Mouse (Mus musculus) adrenal gland, adult 8-10 months (tissue): ENCODE results near the gene Sapcd1. TPM values are rescaled to one million over a fixed set of nuclear protein-coding genes. Genes with fewer than 3 reads are reported as not detected.
"Not testable (repeated sequence)": the region's sequence is repeated elsewhere in the genome, so short reads cannot be mapped to it uniquely, and the experiment has no call there.

Experiments used
- DNase-seq: peaks from one replicate; pipeline ENCODE4 v3.0.0; 2022
- total RNA-seq, 4 experiments: library from RNA; stranded (reverse); gene quantifications; 2 replicates each; pipeline ENCODE4 v1.2.4; 2022

Gene Sapcd1
- total RNA-seq, 4 experiments from 2014 or later: 0.91 to 2.8 (median 0.99) TPM

DNA sequence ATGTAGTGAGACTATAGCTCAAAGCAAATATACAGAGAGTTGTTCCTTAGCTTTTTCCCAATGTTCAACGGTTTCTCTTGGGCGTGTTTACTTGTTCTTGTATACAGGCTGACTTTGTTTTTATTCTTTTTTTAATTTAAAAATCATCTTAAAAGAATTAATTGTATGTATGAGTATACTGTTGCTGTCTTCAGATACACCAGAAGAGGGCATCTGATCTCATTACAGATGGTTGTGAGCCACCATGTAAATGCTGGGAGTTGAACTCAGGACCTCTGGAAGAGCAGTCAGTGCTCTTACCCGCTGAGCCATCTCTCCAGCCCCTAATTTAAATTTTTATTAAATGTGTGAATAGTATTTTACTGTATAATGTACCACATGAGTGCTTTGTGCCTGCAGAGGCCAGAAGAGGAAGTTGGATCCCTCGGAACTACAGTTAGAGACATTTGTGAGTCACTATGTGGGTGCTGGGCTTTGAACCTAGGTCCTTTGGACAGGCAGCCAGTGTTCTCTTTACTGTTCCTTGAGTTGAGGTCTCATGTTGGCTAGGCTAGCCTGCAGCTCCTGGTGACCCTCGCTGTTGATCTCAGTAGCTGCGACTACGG is 20.3 kb downstream of the Sapcd1 start:
- no peak for DNase-seq

DNA sequence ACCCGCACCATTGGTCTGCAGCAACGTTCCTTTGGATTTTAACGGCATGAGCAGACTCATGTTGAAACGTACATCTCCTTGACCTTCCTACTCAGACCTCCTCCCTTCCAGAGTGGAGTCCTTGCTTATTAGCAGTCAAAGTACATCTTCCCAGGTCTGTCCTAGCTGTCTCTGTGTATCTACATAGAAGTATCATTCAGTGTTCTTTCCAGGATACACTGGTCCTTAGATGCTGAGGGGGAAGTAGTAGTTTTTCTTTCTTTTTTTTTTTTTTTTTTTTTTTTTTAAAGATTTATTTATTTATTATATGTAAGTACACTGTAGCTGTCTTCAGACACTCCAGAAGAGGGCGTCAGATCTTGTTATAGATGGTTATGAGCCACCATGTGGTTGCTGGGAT is 21.9 kb downstream of the Sapcd1 start:
- not testable (repeated sequence) for DNase-seq

DNA sequence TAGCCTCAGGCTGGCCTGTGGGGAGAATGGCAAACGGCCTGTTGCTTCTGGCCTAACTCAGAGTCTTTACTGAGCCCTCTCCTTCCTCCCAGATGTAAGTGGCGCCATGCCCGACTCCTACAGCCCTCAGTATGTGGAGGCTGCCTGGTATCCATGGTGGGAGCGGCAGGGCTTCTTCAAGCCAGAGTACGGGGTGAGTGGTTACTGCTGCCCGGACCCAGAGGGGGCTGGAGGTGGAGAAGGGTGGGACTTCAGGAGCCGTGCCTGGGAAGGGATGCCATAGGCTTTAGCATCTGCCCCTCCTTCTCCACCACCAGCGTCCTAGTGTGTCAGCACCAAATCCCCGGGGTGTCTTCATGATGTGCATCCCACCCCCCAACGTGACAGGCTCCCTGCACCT is 22.7 kb downstream of the Sapcd1 start:
- DNase-seq: no peak

DNA sequence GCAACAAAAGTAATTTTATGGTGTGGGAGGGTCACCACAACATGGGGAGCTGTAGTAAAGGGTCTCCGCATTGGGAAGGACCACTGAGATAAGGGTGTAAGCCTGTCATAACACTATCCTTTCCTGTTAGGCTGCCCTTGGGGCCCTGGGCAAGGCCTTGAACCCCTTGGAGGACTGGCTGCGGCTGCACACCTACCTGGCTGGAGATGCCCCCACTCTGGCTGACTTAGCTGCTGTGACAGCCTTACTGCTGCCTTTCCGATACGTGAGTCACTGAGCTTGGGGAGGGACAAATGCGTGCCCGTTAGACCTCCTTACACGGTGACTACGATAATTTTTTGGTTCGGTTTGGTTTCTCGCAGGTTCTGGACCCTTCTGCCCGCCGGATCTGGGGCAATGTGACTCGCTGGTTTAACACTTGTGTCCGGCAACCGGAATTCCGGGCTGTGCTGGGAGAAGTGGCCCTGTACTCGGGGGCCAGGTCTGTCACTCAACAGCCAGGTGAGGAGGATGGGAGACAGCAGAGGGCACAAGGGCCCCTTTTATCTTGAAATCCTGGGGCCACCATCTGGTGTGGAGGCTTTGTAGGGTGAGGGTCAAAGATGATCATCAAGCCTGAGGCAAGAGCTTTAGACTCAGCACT is 23.6 kb downstream of the Sapcd1 start:
- no peak for DNase-seq

DNA sequence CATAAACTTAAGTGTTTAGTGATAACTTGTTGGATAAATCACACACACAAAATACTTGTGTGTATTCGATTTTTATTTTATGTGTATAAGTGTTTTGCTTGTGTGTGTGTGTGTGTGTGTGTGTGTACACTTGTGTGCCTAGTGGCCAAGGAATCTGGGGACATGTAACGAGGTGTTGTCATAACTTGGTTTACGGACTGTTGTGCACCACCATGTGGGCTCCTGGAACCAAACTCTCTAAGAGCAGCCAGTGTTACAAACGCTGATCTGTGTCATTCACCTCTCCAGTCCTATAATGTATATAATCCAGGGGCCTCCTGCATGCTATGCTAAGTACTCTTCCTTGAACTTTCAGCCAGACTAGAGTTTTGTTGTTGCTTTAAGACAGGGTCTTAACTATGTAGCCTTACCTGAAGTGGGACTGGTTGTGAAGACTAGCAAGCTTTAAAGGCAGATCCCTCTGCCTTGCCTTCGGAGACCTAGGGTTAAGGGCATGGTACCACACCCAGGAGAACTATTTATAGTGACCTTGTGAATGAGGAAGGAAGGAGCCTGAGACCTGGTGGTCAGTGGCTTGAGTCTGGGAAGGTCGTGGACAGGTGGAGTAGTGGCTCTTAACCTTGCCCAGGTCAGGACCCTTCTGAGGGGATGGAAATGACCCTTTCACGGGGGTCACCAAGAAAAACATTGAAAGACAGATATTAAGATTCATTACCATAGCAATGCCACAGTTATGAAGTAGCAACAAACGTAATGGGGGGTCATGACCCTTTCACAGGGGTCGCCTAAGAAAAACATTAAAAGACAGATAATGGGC is 24.6 kb downstream of the Sapcd1 start:
- DNase-seq: no peak

DNA sequence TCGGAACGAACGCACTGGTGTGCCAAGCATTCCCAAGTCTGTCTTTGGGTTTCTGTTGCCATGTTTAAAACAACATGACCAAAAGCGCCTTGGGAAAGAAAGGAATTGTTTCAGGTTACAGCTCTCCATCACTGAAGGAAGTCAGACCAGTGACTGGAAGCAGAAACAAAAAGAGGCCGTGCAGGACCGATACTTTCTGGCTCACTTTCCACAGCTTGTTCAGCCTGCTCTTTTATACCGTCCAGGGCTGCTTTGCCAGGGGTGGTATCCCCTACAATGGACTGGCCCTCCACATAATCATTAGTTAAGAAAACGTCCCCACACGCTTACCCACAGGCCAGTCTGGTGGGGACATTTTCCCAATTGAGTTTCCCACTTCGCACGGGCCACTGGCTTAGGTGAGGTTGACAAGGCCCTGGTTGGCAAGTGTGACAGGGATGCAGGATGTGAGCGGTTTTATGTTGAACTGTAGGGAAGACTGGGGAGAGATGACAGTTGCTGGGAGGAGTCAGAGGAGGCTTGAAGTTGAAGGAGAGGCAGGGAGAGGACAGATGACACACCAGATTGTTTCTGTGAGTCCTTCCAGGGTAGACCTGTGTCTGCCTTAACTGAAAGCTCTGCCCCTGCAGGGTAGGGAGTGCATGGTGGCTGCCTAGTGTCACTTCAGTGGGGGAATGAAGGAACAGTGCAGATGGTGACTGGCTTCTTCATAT is 25.5 kb downstream of the Sapcd1 start:
- no peak for DNase-seq

DNA sequence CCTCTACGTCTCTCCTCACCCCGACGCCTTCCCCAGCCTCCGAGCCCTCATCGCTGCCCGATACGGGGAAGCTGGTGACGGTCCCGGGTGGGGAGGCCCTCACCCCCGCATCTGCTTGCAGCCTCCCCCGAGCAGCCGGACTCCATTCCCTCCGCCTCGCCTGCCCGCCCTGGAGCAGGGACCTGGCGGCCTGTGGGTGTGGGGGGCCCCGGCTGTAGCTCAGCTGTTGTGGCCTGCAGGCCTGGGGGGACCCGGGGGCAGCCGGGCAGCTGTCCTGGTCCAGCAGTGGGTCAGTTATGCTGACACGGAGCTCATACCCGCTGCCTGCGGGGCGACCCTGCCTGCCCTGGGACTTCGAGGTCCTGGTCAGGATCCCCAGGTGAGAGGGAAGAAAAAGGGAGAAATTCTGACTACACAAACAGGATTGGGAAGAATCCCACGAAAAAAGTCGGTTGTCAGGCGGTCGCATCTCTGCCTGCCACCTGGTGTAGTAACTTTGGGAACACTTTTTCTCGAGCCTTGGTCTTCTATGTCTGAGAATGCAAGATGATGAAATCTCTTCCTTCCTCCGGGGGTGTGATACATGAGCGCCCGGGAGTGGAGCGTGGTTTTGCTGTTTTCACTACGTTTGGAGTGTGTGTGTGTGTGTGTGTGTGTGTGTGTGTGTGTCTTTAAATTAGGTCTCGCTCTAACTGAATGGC is 26.2 kb downstream of the Sapcd1 start:
- DNase-seq: no peak

DNA sequence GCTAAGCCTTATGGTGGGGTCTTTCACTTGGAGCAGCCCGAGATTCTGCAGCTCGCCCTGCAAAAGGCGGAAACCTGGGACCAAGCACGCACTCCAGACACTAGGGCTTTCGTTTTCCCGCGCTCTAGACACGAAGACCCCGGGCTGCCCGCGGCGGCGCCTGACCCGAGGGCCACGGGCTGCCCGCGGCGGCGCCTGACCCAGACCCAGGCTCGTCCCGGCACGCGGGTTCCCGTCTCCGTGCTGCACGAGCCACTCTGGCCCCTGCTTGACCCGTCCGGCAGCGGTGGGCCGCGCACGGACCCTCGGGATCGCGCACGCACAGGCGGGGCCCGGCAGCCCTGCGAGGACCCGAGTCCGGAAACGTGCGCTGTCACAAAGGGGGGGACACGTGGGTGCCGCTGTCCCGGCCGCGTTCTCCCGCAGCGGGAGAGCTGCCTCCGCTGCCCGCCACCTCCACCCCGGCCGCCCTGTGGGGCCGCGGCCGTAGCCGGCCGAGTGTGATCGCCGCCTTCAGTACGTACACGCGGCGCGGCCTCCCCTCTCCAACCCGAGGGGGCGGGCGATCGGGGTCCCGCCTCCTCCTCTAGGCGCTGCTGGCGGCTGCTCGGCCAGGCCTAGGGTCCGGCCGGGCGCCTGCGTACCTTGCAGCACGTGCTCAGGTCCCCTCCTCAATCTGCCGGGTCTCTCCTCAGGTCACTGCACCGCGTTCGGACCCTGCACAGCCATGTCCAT is 26.9 kb downstream of the Sapcd1 start, which contains the start of gene Vars:
Gene Vars, plus strand, starts transcription at position 271 of the 735 bp plus-strand sequence.
- DNase-seq: peak; percentile 83

DNA sequence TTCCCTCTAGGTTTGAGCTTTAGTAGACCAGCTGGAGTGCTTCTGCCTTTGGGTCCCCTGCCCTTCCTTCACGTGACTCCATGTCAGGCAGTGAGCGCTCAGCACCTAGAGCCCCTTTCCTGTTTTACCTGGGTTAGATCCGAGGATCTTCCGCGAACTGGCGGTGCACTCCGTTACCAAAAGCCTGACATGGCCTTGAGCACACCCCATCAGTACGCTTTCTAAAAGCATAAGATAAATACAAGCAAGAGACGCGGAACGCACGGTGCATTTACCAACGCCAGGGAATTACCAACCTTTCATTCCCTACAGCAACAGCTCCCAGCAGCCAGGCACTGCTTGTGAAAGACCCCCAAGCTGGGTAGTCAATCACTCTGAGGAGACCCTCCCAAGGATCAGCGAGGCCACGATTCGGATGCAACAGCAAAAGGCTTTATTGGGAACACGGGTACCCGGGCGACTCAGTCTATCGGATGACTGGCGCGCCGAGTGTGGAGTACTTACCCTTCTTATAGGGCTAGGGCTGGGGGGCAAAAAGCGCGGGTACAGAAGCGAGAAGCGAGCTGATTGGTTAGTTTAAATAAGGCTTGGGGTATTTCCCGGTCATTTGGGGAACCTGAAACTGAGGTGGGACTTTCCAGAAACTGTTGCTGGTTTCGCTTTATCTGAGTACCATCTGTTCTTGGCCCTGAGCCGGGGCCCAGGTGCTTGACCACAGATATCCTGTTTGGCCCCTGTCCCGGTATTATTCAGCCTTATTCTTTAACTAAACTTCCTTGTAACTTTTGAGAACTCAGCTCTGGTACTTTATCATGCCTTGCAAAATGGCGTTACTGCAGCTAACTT is 27.7 kb downstream of the Sapcd1 start:
- not testable (repeated sequence) for DNase-seq

DNA sequence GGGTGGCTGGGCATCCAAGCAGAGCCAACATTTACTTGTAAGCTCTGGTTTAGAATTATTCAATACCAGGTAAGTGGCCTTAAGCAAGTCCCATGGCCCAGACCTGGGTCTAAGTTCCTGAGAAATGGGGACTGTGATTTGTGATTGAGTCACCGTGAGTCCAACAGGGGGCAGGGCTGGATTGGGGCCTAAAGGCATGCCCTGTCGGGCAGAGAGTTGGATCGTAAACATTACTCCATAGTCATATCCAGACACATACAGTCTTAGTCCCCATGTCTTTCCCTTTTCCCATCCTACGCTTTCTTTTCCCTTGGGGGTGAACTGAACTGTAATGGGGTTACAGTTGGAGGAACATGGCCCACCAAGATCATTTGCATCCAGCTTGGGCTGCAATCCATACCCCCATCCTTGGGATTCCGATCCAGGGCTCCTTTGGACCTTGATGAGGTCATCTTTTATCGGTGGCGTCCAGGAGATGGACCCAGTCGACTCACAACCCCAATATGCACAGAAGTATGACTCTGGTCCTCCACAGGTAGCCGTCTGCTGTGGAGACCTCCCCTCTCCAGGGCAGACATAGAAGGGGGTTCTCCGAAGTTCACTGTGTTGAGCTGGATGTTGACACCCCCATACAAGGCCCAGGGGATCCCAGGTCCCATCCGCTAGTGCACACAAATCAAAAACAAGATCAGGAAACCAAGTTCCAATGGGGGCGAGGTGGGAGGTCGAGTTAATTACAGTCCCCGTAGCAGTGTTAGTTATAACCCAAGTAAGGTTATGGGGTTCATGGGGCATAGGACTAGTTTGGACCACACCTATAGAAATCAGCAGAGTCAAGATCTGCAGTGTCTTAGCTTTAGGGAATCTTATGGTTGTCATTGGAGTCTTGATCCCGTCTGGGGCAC is 29.0 kb downstream of the Sapcd1 start:
- DNase-seq: no peak

DNA sequence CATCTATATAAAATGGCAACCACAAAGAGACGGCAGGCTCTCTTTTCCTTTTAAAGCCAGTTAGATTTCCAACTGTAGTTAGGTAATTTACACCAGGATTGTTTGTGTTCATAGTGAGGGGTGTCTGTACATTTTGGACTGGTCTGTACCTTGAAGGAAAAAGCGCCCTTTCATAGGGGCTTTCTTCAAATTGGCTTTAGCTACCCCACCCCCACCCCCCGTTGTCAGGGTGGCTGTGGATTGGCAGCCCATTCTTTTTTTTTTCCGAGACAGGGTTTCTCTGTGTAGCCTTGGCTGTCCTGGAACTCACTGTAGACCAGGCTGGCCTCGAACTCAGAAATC is 30.7 kb downstream of the Sapcd1 start:
- DNase-seq: no peak

DNA sequence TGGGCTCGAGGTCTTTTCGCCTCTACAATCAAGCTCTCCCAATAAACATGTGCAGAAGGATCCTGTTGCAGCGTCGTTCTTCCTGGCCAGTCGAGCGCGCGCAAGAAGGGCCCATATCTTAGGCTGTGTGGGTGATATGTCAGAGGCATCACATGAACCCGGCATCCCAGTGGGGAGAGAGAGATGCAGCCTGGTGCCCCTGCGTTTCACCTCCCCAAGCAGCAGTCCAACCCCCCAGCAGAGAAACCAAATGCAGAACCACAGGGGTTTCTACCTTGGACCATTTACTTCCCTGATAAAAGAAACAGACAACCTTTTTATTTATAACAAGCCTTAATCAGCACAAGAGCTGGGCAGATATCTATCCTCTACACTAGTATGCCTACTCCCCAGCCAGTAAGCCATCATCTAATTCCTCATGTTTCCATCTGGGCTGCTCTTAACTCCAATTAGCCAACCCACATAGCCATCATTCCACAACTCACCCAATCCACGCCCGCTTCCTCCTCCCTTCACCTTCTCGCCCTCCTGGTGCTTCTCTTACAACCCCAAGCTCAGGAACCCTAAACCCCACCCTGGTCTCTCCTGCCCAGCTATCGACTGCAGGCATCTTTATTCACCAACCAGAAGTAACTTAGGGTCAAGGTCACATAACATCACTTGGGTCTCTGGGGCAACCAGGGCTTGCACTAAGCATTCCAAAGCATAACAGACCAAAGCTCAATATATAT is 31.2 kb downstream of the Sapcd1 start:
- no peak for DNase-seq

DNA sequence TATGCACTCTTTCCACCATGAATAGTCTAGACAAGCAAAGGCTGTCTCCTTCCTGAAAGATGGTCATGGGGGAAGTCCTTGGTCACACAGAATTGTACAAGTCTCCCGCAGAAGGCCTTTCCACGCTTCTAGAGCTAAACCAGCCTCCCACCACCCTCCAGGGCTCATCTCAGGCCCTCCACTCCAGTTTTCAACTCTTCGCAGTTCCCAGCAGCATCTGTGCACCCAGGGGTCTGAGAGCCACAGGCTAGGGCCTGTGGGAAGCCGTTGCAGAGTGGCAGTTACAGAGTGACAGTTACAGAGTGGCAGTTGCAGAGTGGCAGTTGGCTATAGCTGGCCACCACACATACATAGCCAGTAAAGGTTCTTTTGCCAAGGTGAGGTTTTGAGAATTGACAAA is 31.9 kb downstream of the Sapcd1 start:
- DNase-seq: not testable (repeated sequence)

DNA sequence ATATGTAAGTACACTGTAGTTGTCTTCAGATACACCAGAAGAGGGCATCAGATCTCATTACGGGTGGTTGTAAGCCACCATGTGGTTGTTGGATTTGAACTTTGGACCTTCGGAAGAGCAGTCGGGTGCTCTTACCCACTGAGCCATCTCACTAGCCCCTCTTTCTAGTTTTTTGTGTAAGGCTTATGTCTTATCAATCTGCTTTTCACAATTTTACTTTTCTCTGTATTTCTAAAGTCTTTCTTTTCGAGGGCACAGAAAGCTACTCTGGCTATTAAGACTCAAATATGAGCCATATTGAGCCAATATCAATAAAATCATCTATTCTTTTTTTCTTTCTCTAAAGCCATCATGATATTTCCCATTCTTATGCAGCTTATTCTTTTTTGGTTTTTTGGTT is 32.6 kb downstream of the Sapcd1 start:
- not testable (repeated sequence) for DNase-seq

DNA sequence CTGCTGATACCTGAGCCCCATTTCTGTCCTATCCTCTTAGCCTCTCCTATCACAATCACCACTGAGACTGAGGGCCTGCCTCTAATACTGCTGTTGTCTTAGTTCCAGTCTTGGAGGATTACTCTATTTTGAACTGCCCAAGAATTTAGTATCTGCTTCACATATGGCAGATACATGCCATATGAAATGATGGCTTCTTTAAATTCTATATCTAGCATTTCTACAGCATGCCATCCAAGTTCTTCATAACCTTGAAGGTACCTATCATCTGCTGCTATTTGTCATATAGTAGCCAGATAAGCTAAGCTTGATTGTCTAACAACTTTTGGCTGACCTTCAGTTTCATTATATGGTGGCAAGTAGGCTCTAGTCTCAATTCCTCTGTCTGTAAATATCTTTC is 33.1 kb downstream of the Sapcd1 start:
- DNase-seq: no peak

DNA sequence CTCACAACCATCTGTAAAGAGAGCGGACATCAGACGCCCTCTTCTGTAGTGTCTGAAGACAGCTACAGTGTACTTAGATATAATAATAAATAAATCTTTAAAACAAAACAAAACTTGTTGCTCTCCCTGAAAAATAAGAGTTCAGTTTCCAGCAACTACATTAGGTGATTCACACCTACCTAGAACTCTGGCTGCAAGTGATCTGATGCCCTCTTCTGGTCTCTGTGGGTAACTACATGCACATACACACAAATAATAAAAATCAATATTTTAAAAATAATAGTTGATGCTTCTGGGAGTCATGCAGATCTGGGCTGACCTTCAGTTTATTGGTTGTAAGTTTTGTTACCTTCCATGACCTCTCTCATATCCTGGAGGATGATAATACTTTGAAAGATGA is 43.6 kb downstream of the Sapcd1 start:
- DNase-seq: no peak

DNA sequence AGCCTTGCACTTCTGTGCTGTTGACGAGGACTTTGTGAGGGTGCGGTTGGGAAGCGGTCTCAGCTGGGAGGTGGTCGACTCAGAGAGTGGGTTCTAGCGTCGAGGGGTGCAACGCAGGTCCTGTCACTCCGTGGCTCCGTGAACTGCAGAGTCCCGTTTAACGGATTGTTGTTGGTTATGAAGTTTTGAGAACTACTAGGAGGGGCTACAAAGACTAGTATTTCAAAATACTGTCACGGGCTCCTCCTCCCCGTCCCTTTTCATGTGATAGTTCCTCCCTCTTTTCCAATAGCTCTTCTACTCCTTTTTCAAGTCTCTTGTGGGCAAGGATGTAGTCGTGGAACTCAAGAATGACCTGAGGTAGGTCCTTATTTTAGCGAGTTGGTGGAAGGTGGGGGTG is 45.5 kb downstream of the Sapcd1 start:
- DNase-seq: no peak

DNA sequence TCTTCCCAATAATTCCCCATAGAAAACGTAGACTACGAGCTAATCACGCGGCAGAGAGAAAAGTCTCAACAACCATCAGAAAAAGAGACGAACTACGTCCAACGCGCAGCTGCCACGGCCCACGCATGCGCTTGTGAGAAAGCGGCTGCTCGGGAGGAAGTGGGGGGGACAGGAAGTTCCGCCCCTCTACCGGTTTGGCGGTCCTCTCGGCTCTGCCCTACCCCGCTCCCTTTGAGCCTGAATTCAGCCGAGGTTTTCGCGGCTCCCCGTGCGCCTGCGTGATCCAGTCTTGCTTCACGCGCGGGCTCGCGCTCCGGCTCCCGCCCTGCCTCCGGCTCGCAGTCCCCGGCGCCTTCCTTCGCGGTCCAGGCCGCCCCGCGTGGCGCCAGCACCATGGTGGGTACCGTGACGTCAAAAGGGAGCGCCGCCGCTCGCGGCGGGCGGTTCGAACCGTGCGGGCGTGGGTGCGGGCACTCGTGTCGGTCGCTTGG is 46.1 kb downstream of the Sapcd1 start, which contains the start of gene Lsm2:
Gene Lsm2, plus strand, starts transcription at position 173 of the 491 bp plus-strand sequence.
- peak; percentile 91 for DNase-seq

DNA sequence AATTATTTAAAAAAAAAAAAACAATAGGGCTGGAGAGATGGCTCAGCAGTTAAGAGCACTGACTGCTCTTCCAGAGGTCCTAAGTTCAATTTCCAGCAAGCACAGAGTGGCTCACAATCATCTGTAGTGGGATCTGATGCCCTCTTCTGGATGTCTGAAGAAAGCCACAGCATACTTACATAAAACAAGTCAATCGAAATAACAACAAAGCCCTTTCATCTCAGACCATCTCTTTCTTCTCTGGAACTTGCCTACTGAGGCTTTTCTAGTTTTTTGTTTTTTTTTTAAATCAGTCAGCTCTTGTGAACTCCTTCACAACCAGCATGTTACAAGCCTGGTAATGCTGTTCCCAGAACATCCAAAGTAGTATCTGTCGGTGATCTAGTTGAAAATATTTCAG is 47.2 kb downstream of the Sapcd1 start:
- DNase-seq: no peak
